Mouse (Mus musculus): ENCODE measurements around the gene Mif4gd.

DNA sequence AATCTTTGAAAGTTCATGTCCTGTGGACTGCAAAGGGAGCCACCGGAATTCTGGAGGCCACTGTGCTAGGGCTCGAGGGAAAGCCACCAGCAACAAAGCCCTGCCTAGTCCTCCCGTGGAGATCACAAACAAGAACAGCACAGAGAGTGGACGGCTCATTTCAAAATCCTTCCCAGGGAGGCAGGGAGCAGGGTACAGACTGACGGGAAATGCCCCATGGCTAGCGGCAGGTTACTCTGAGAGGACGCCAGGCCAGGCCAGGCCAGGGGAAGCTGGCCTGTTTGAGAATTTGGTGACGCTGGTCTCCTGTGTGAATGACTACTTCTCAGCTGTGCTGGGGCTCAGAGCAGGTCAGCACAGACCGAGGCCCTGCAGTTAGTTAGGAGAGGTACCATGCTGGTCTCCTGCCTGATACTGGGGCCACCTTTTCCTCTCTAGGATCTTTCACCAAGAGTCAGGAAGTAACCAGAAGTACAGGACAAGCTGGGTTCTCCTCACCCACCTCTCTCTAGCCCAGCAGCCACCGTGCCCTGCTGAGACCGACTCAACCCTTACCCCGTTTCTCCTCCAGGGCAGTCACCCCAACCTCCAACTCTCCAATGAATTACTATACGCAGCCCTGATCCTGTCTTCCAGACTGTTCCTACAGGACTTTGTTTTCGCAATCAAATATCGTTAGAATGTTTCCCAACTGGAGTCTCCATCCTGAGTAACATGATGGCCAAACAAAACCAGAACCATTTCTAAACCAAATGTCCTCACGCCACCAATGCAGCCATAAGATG, 6.2 kb upstream of the Mif4gd start:
- TF ChIP-seq CTCF (IDR thresholded peaks at IDR 0.05; ENCODE audit: extremely low read depth, insufficient read length, insufficient replicate concordance, low read depth, low read length) (no peak), POLR2A (IDR thresholded peaks at IDR 0.05; ENCODE audit: low read depth, low read length) (no peak)
